Mouse (Mus musculus) myocyte (in vitro differentiated cells): ENCODE measurements around the gene Romo1.
"Not testable (repeated sequence)": the region's sequence is repeated elsewhere in the genome, so short reads cannot be mapped to it uniquely, and the experiment has no call there.

Experiments
- E2F4 ChIP-seq: IDR thresholded peaks from one replicate; pipeline ENCODE4 v1.6.1; 2011; ENCODE audit warnings: mild to moderate bottlenecking, control low read depth, moderate library complexity; ENCODE audit not compliant: insufficient read depth
- POLR2A ChIP-seq: IDR thresholded peaks from one replicate; pipeline ENCODE4 v1.6.1; 2011; ENCODE audit warnings: low read depth, mild to moderate bottlenecking, control low read depth, moderate library complexity; ENCODE audit not compliant: insufficient read length
- POLR2AphosphoS2 ChIP-seq: IDR thresholded peaks from one replicate; pipeline ENCODE4 v1.6.1; 2011; ENCODE audit warnings: low read depth, control low read depth; ENCODE audit not compliant: insufficient read length
- TCF12 ChIP-seq: IDR thresholded peaks from one replicate; pipeline ENCODE4 v1.6.1; 2011; ENCODE audit warnings: mild to moderate bottlenecking, control low read depth; ENCODE audit not compliant: poor library complexity, insufficient read depth, severe bottlenecking
- USF1 ChIP-seq: IDR thresholded peaks from one replicate; pipeline ENCODE4 v1.6.1; 2011; ENCODE audit warnings: low read depth, mild to moderate bottlenecking, control low read depth, moderate library complexity

GRCm38 (mm10) chr2:156112080-156112423 is 31.8 kb upstream of the Romo1 start:
- not testable (repeated sequence) for TF ChIP-seq E2F4, POLR2A, TCF12, USF1, POLR2AphosphoS2
